Mouse (Mus musculus): ENCODE measurements around the gene Tex44. TPM values are rescaled to one million over a fixed set of nuclear protein-coding genes. Genes with fewer than 3 reads are reported as not detected.

Gene Tex44
- total RNA-seq, 1 experiment from 2014 or later, result not detected

- peak; percentile 24 for ATAC-seq (ENCODE audit: extremely low read depth, insufficient number of reproducible peaks, low FRiP score, poor library complexity, severe bottlenecking)
Observed at GRCm38 (mm10) chr1:86415612-86416184, 10.4 kb upstream of the Tex44 start.

- ATAC-seq (ENCODE audit: extremely low read depth, insufficient number of reproducible peaks, low FRiP score, poor library complexity, severe bottlenecking), result peak; percentile 62
Observed at GRCm38 (mm10) chr1:86416321-86416720, 9.8 kb upstream of the Tex44 start.

GRCm38 (mm10) chr1:86421007-86421406 is 5.1 kb upstream of the Tex44 start:
- no peak for ATAC-seq (ENCODE audit: extremely low read depth, insufficient number of reproducible peaks, low FRiP score, poor library complexity, severe bottlenecking)

DNA sequence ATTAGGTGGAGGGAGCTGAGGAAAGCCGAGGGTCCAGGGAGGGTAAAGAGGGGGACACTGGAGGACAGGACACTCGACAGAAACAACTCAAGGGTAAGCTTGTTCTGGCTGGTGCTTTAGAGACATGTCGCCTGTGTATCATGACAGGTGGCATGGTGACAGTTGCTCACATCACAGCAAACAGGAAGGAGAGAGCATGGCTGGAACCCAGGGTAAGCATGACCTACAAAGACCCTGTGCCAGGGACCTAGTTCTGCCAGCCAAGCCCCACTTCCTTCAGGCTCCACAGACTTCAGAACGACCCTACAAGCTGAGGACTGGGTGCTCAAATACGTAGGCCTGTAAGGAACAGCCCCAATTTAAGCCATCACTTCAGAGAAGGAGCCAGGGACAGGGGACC is 2.2 kb upstream of the Tex44 start:
- ATAC-seq (ENCODE audit: extremely low read depth, insufficient number of reproducible peaks, low FRiP score, poor library complexity, severe bottlenecking), result no peak

DNA sequence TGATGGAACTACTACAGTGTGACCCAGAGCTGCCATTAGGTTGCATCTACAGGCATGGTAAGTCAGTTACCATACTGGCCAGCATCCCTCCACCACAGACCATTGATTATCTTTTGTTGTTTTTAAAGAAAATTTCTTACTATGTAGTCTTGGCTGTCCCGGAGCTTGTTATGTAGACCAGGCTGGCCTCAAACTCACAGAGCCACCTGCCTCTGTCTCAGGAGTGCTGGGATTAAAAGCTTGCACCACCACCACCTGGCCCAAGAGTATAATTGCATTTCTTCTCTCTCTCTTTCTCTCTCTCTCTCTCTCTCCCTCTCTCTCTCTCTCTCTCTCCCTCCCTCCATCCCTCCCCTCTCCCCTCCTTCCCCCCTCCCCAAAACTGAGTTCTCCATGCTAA is 1.8 kb upstream of the Tex44 start:
- no peak for ATAC-seq (ENCODE audit: extremely low read depth, insufficient number of reproducible peaks, low FRiP score, poor library complexity, severe bottlenecking)

DNA sequence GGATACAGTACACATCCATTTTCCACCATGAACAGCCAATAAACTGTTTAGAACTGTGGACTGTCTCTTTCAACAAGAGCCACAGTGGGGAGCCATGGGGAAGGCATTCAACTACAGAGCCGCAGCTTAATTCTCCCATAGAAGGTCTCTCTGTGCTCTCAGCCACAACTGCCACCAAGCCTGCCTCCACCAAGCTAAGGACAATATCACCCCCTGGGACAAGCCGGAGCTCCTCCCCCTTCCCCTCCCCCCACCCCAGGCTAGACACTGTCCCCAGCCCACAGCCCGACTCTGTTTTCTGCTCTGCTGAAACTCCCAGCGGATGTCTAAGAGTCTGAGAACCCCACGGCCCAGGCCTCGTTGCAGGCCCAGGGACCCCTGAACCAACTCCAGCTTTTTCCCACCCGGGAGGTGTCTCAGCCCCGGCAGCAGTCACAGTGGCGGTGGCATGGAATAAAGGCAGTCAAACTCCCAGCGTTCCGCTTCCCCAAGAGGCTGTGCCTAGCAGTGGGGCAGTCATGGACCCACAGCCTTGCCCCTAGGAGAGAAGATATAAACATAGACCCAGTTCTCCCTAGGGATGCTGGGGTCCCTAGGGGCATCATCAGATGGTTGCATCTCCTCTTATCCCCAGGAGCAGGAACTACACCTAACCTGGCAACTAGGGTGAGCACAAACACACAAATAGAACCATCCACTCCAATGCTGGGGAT is 1.1 kb upstream of the Tex44 start:
- ATAC-seq (ENCODE audit: extremely low read depth, insufficient number of reproducible peaks, low FRiP score, poor library complexity, severe bottlenecking), result no peak

DNA sequence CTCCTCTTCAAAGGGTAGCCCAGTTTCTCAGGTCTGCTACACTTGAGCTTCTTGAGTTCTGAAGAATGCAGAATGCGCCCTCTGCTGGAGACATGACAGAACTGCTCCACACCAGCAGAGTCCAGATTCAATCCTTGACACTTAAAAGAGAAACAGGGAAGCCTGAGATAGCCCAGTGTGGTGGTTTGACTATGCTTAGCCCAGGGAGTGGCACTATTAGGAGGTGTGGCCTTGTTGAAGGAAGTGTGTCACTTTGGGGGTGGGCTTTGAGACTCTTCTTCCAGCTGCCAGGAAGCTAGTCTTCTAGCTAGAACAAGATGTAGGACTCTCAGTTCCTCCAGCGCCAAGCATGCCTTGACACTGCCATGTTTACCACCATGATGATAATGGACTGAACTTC is 3.9 kb downstream of the Tex44 start:
- ATAC-seq (ENCODE audit: extremely low read depth, insufficient number of reproducible peaks, low FRiP score, poor library complexity, severe bottlenecking), result peak; percentile 64

GRCm38 (mm10) chr1:86432778-86433177 is 6.6 kb downstream of the Tex44 start:
- no peak for ATAC-seq (ENCODE audit: extremely low read depth, insufficient number of reproducible peaks, low FRiP score, poor library complexity, severe bottlenecking)

DNA sequence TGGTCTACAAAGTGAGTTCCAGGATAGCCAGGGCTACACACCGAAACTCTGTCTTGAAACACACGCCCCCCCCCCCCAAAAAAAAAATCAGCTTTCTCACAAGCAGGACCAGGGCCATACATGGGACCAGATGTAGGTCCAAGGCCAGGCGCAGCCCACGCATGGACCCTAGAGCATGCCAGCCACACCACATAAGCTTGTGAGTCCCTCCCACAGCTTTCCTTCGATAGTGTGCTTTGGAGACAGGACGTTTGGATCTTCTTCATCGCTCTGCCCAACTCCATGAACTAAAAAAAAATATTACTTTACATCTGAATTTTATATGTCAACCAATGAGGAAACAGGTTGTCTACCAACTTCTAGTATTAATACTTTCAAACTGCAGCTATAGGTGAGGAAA is 7.2 kb downstream of the Tex44 start:
- ATAC-seq (ENCODE audit: extremely low read depth, insufficient number of reproducible peaks, low FRiP score, poor library complexity, severe bottlenecking), result no peak

GRCm38 (mm10) chr1:86434001-86434400 is 7.9 kb downstream of the Tex44 start:
- 0 out of 2 replicates have a peak, but pooled peaks have one; percentile 13 for ATAC-seq (ENCODE audit: extremely low read depth, insufficient number of reproducible peaks, low FRiP score, poor library complexity, severe bottlenecking)

GRCm38 (mm10) chr1:86434439-86435201 is 8.5 kb downstream of the Tex44 start:
- peak; percentile 91 for ATAC-seq (ENCODE audit: extremely low read depth, insufficient number of reproducible peaks, low FRiP score, poor library complexity, severe bottlenecking)

DNA sequence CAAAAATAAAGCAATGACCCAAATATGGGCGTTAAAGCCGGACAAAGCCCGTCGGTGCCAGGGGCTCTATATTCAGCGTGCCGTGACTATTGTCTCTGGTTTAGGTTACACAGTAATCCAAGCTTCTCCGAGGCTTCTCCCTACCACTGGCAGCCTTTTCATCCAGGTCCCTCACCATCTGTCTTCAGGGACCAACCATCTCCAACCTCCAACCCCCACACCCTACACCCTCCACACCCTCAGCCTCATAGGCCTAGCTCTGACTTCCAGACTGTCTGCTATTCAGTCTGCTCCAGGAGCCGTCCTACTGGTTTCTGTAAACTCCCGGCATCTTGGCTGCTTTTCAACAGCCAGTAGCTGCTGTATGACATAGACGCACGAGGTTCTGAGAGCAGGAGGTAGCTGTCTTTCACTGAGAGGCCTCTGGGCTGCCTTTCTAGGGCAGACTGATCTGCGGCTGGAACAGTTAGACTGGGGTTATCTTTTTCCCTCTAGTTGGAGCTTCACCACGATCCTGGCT is 9.2 kb downstream of the Tex44 start:
- ATAC-seq (ENCODE audit: extremely low read depth, insufficient number of reproducible peaks, low FRiP score, poor library complexity, severe bottlenecking), result no peak

GRCm38 (mm10) chr1:86437219-86438013 is 11.3 kb downstream of the Tex44 start:
- ATAC-seq (ENCODE audit: extremely low read depth, insufficient number of reproducible peaks, low FRiP score, poor library complexity, severe bottlenecking), result no peak

GRCm38 (mm10) chr1:86438014-86438319 is 11.8 kb downstream of the Tex44 start:
- ATAC-seq (ENCODE audit: extremely low read depth, insufficient number of reproducible peaks, low FRiP score, poor library complexity, severe bottlenecking), result no peak

GRCm38 (mm10) chr1:86438501-86438900 is 12.4 kb downstream of the Tex44 start:
- no peak for ATAC-seq (ENCODE audit: extremely low read depth, insufficient number of reproducible peaks, low FRiP score, poor library complexity, severe bottlenecking)

DNA sequence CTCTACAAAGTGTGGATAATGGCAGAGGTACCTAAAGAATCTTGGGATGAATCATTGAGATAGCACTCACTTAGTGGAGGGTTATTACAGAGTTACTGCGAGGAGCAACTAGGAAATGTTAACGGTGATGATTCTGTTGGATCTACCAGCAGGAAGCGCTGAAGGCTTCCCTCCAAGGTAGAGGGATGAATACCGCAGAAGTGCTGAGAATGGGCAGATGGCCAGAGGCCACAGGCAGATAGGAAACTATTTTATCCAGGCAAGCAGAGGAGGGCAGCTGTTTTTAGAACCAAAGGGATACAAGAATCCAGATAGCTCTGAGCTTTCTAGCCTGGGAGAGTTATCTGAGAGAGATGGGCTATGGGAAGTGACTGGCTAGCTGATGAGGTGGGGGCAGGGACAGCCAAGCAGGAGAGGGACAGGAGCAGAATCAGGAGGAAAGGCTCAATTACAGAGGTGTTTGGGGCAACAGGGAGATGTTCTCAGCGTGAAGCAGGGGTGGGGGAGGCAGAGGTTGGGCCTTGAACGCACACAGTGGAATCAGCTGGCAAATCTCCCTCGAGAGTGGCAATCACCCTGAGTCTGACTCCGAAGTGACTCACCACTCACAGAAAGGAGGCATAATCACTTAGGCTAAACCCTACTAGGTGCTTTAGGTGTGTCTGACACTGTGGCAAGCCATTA is 13.5 kb downstream of the Tex44 start:
- no peak for ATAC-seq (ENCODE audit: extremely low read depth, insufficient number of reproducible peaks, low FRiP score, poor library complexity, severe bottlenecking)

DNA sequence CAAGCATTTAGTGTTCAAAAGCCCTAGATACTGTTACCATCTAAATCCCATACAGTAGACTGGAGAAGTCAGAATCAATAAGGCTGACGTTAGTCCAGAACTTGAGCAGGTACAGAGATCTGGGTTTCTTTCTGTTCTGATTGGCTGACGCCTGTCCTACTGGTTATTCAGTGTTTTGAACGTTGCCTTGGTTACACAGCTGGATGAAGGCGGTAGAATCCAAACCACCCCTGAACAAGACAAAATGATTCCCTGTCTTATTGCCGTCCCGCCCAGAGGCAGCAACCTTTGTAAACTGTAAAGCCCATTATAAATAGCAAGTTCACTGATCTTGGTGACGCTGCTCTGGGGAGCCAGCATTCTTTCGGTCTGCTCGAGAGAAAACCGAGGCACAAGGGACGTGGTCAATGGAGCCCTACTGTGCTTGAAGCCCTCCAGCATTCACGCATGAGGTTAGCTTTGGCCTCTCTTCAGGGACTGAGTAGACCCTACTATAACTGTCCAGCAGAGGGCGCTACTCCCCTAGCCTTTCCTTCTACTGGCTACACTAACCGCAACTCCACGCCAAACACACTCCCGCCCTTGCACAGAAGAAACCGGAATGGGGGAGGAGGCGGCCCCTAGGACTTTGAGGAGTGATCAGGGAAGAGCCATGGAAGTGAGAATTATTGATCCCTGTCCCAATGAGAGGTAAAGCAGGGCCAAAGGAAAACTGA is 14.2 kb downstream of the Tex44 start:
- peak; percentile 70 for ATAC-seq (ENCODE audit: extremely low read depth, insufficient number of reproducible peaks, low FRiP score, poor library complexity, severe bottlenecking)

Data from neutrophil, adult 5-6 weeks (primary cell).